Mouse (Mus musculus): Measurements from ENCODE around the gene Olfr48. TPM values are rescaled to one million over a fixed set of nuclear protein-coding genes. Genes with fewer than 3 reads are reported as not detected.

The Olfr48 gene
- total RNA-seq (2015) (not detected in 2 replicates), total RNA-seq (2017) (not detected in 2 replicates)

DNA sequence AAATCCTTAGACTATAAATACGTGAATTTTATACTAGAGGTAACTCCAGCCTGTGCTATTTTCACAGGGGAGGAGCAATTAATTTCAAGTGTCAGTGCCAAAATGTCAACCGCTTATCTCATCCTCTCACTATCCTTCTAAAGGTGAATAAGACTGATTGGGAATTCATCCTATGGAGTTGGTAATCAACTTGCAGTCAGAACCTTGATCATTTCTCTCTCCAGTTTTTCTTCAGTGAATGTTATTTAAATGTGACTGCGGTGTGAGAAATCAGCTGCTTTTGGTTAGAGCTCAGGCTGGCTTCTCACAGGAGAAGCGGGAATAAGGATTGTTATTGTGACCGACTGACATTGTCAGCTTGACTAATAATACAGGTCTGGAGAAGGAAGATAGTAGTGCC lies at the start of gene Olfr48:
Gene Olfr48, minus strand, starts transcription at position 101 of the 400 bp plus-strand sequence.
- ATAC-seq (replicated peaks; ENCODE audit: poor library complexity): no peak

DNA sequence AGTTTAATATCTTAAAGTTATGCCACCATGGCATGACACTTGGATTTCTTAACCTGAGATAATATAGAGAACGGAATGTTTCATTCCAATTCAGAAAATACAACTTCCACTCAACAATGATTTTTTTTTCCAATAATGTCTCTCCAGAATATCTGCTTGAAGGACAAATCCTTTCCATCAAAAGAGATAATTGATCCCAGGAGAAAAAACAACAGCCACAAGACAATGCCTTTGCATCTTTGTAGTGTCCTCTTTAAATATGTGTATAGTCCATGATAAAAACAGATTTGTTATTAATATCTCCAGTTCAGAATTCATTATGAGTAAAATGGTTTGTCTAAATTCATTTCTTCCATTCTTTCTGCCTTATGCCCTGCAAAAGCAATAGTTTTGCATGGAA lies 30.1 kb upstream of the Olfr48 start, which contains the start of gene Olfr1257:
Gene Olfr1257, plus strand, starts transcription at position 301 of the 400 bp plus-strand sequence.
- no peak for ATAC-seq (replicated peaks; ENCODE audit: poor library complexity)

DNA sequence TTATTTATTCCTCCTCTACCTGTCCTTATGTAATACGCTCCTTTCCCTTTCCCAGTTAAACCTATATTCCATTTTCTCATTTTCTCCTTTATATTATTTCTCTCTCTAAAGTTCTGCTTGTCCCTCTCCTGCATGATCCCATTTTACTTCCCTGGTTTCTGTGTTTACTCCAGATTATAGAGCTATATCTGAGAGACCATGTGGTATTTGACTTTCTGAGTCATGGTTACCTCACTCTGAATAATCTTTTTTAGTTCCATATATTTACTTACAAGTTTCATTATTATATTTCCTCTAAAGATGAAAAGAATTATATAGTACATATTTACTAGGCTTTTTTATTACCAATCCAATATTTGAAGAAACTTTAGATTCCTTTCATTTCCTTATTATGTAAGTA lies 1.2 kb upstream of the Olfr48 start:
- ATAC-seq (replicated peaks; ENCODE audit: poor library complexity): no peak

DNA sequence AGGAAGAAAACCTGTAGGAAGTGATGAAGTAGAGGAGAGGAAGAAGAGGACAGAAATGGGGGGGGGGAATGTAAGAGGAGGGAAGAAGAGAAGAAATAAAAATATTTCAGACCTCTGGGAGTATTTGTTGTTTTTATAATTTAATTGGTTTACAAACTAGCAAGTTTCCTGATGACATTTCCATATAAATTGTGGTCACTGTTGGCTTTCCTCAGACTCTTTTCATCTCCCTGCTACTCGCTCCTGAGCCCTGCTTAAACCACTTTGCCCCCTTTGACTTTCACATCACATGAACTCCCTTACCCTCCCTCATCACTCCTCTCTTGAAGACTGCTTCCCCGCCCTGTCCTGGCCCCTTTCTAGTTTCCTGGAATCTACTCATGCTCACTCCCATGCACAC lies 6.5 kb downstream of the Olfr48 start, which contains the start of gene Olfr1256:
Gene Olfr1256, minus strand, starts transcription at position 101 of the 400 bp plus-strand sequence.
- ATAC-seq (replicated peaks; ENCODE audit: poor library complexity): no peak

DNA sequence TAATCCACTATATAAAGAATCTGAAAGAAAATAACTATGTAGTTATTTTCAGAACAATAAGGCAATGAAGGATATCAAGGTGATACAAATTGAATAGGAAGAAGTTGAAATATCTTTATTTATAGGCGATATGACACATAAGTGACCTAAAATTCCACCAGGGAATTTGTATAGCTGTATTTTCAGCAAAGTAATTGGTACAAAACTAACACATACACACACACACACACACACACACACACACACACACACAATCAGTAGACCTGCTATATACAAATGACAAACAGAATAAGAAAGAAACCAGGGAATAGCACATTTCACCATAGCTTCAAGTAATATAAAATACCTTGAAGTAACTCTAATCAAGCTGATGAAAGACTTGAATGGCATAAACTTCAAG lies 27.8 kb downstream of the Olfr48 start:
- no peak for ATAC-seq (replicated peaks; ENCODE audit: poor library complexity)

DNA sequence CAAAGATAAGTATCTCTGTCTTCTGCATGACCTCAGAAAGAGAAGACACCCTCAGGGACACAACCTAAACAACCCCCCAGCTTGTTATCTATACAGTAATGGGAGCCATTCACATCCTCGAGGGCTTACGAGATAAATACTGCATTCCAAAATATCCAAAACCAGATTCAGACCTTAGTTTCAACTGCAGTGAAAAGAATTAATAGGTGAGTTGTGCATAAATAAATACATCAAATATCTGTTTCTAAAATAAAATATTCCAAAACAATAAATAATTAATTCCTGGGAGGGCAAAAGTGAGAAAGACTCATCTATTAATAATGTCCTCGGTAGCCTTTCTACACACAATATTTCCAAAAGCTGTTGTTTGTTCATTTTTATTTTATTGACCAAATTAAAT lies 36.3 kb downstream of the Olfr48 start, which contains the start of gene Olfr1255:
Gene Olfr1255, plus strand, starts transcription at position 301 of the 400 bp plus-strand sequence.
- ATAC-seq (replicated peaks; ENCODE audit: poor library complexity): no peak

DNA sequence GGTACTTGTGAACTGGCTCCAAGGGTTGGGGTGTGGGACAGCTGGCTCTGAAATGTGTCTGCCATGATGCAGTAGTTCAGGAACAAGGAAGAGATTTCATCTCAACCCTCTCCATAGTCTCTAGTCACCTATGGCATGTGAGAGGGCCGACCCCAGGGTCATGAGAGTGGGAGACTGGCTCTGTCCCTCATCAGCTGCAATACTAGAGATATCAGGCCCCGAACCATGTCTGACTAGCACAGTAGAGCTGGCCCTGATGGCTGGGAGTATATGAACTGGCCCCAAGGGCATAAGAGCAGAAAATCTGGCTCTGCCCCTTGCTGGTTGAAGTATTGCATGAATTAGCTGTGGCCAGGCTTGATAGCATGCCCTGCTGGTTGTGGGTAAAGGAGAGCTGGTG lies 37.3 kb downstream of the Olfr48 start:
- ATAC-seq (replicated peaks; ENCODE audit: poor library complexity): no peak

DNA sequence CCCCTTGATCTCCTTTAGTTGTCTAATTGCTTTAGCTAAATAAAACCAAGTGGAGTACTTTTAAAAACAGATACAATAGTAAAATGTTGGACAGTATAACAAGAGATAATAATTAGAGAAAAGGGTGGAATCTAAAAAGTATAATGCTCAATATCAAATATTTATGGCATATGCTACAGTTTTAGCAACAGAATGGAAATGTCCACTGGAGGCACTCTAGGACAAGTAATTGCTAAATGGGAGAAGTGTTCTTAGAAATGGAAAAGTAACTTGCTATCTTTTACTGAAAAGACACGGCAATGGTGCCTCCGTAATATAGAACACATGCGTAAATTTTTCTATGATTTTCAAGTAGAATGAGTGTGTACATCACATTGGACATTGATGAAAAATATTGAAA lies 48.4 kb downstream of the Olfr48 start:
- ATAC-seq (replicated peaks; ENCODE audit: poor library complexity): no peak

DNA sequence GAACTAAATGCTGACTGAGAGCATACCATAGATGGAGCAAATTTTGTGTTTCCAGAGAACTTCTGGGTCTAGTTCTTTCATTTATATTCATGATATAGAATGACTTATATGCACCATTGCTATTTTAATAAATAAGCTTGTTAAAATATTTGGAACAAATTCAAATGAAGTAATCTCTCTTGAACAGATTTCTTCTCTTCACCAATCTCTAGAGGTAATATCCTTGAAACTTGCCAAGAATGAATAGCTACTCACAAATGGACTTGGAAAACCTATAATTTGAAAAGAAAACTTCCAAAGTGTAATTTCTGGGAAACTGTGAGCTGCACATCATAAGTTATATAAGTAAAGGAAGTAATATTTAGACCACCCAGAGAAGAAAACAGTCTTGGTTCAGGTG lies 54.5 kb downstream of the Olfr48 start, which contains the start of gene Olfr1254:
Gene Olfr1254, minus strand, starts transcription at position 101 of the 400 bp plus-strand sequence.
- no peak for ATAC-seq (replicated peaks; ENCODE audit: poor library complexity)

Other genes with a start within 250 kb of the Olfr48 start
- not detected in 2 replicates for gene Olfr1247, start 234.1 kb downstream of the Olfr48 start, total RNA-seq (2015)
- not detected in 2 replicates for gene Olfr1247, start 234.1 kb downstream of the Olfr48 start, total RNA-seq (2017)
- gene Olfr1248, start 230.0 kb downstream of the Olfr48 start, total RNA-seq (2015): not detected in 2 replicates
- not detected in 2 replicates for gene Olfr1248, start 230.0 kb downstream of the Olfr48 start, total RNA-seq (2017)
- gene Olfr1249, start 213.2 kb downstream of the Olfr48 start, total RNA-seq (2015): not detected in 2 replicates
- gene Olfr1249, start 213.2 kb downstream of the Olfr48 start, total RNA-seq (2017): not detected in 2 replicates
- gene Olfr1250, start 186.7 kb downstream of the Olfr48 start, total RNA-seq (2015): not detected in 2 replicates
- not detected in 2 replicates for gene Olfr1250, start 186.7 kb downstream of the Olfr48 start, total RNA-seq (2017)
- gene Olfr1251, start 176.3 kb downstream of the Olfr48 start, total RNA-seq (2015): not detected in 2 replicates
- gene Olfr1251, start 176.3 kb downstream of the Olfr48 start, total RNA-seq (2017): not detected in 2 replicates
- not detected in 2 replicates for gene Olfr1252, start 123.2 kb downstream of the Olfr48 start, total RNA-seq (2015)
- gene Olfr1252, start 123.2 kb downstream of the Olfr48 start, total RNA-seq (2017): not detected in 2 replicates
- not detected in 2 replicates for gene Olfr1253, start 91.1 kb downstream of the Olfr48 start, total RNA-seq (2015)
- not detected in 2 replicates for gene Olfr1253, start 91.1 kb downstream of the Olfr48 start, total RNA-seq (2017)
- gene Olfr1254, start 54.6 kb downstream of the Olfr48 start, total RNA-seq (2015): not detected in 2 replicates
- not detected in 2 replicates for gene Olfr1254, start 54.6 kb downstream of the Olfr48 start, total RNA-seq (2017)
- gene Olfr1255, start 36.2 kb downstream of the Olfr48 start, total RNA-seq (2015): not detected in 2 replicates
- gene Olfr1255, start 36.2 kb downstream of the Olfr48 start, total RNA-seq (2017): not detected in 2 replicates
- gene Olfr1256, start 6.7 kb downstream of the Olfr48 start, total RNA-seq (2015): not detected in 2 replicates
- gene Olfr1256, start 6.7 kb downstream of the Olfr48 start, total RNA-seq (2017): not detected in 2 replicates
- gene Olfr1257, start 30.2 kb upstream of the Olfr48 start, total RNA-seq (2015): not detected in 2 replicates
- gene Olfr1257, start 30.2 kb upstream of the Olfr48 start, total RNA-seq (2017): not detected in 2 replicates
- not detected in 2 replicates for gene Olfr1258, start 79.1 kb upstream of the Olfr48 start, total RNA-seq (2015)
- not detected in 2 replicates for gene Olfr1258, start 79.1 kb upstream of the Olfr48 start, total RNA-seq (2017)
- not detected in 2 replicates for gene Olfr1259, start 100.5 kb upstream of the Olfr48 start, total RNA-seq (2015)
- not detected in 2 replicates for gene Olfr1259, start 100.5 kb upstream of the Olfr48 start, total RNA-seq (2017)
- gene Olfr1260, start 126.1 kb upstream of the Olfr48 start, total RNA-seq (2015): not detected in 2 replicates
- gene Olfr1260, start 126.1 kb upstream of the Olfr48 start, total RNA-seq (2017): not detected in 2 replicates
- not detected in 2 replicates for gene Olfr1261, start 143.0 kb upstream of the Olfr48 start, total RNA-seq (2015)
- not detected in 2 replicates for gene Olfr1261, start 143.0 kb upstream of the Olfr48 start, total RNA-seq (2017)
- gene Olfr1262, start 151.9 kb upstream of the Olfr48 start, total RNA-seq (2015): not detected in 2 replicates
- gene Olfr1262, start 151.9 kb upstream of the Olfr48 start, total RNA-seq (2017): not detected in 2 replicates
- not detected in 2 replicates for gene Olfr1263, start 163.9 kb upstream of the Olfr48 start, total RNA-seq (2015)
- not detected in 2 replicates for gene Olfr1263, start 163.9 kb upstream of the Olfr48 start, total RNA-seq (2017)
- gene Olfr1264, start 177.4 kb upstream of the Olfr48 start, total RNA-seq (2015): not detected in 2 replicates
- not detected in 2 replicates for gene Olfr1264, start 177.4 kb upstream of the Olfr48 start, total RNA-seq (2017)
- gene Olfr1265, start 187.1 kb upstream of the Olfr48 start, total RNA-seq (2015): not detected in 2 replicates
- not detected in 2 replicates for gene Olfr1265, start 187.1 kb upstream of the Olfr48 start, total RNA-seq (2017)
- gene Olfr140, start 215.4 kb upstream of the Olfr48 start, total RNA-seq (2015): not detected in 2 replicates
- gene Olfr140, start 215.4 kb upstream of the Olfr48 start, total RNA-seq (2017): not detected in 2 replicates